Mouse (Mus musculus): ENCODE data around the gene Olfr620.

- TF ChIP-seq CTCF (IDR thresholded peaks at IDR 0.05; ENCODE audit: borderline replicate concordance, extremely low read depth, insufficient read depth, insufficient read length) (no peak), POLR2A (IDR thresholded peaks at IDR 0.05; ENCODE audit: borderline replicate concordance, extremely low read depth, insufficient read depth, insufficient read length, poor library complexity, severe bottlenecking) (no peak)
These were observed 22.5 kb downstream of the Olfr620 start, which contains the start of gene Olfr618 for GRCm38 (mm10) chr7:103589803-103590202.
